Mouse (Mus musculus): ENCODE measurements around the gene Csrnp1. TPM values are rescaled to one million over a fixed set of nuclear protein-coding genes. Genes with fewer than 3 reads are reported as not detected.

The Csrnp1 gene
- total and polyA plus RNA-seq, 2 experiments from 2014 or later = 3.1 to 17.4 TPM

GRCm38 (mm10) chr9:119973281-119973680 lies 11.2 kb downstream of the Csrnp1 start:
- Histone ChIP-seq H3K9ac (replicated peaks; ENCODE audit: low read length) (no peak overlapping the region), H3K36me3 (ENCODE audit: insufficient read depth, low read length) (0 out of 2 replicates have a peak, but pooled peaks cover 5% of the 10 kb centered on the region), H3K27ac (peak overlapping the region; percentile 45; the same call in 1 of the 2 replicates), H3K4me1 (ENCODE audit: insufficient read depth, low read length) (peaks cover 23% of the 10 kb centered on the region; the same call in 1 of the 2 replicates), H3K9me3 (ENCODE audit: low read length) (no peaks in the 10 kb centered on the region), H3K4me2 (ENCODE audit: low read depth, low read length) (peak overlapping the region; percentile 7; the same call in 1 of the 2 replicates), H3K4me3 (ENCODE audit: low read length) (no peak overlapping the region), H3K27me3 (ENCODE audit: insufficient read depth, low read length) (no peaks in the 10 kb centered on the region)
- ATAC-seq = no peak
- TF ChIP-seq CTCF (IDR thresholded peaks at IDR 0.05; ENCODE audit: low read depth) = no peak
- peak; percentile 37 for DNase-seq (ENCODE audit: low spot score)
- WGBS = 74% methylated on average over 23 of the region's 23 CpGs

- DNase-seq (ENCODE audit: low spot score) (peak; percentile 53), ATAC-seq (peak; percentile 19; the same call in 1 of the 2 replicates)
- H3K4me3 ChIP-seq (ENCODE audit: low read length) = no peak overlapping the region
- TF ChIP-seq CTCF (IDR thresholded peaks at IDR 0.05; ENCODE audit: low read depth) = no peak
- peak overlapping the region; percentile 23; the same call in 1 of the 2 replicates for H3K4me2 ChIP-seq (ENCODE audit: low read depth, low read length)
- H3K36me3 ChIP-seq (ENCODE audit: insufficient read depth, low read length) = 0 out of 2 replicates have a peak, but pooled peaks cover 5% of the 10 kb centered on the region
- H3K4me1 ChIP-seq (ENCODE audit: insufficient read depth, low read length) = peaks cover 18% of the 10 kb centered on the region; the same call in 1 of the 2 replicates
- no peaks in the 10 kb centered on the region for H3K27me3 ChIP-seq (ENCODE audit: insufficient read depth, low read length)
- 51% methylated on average over 12 of the region's 12 CpGs for WGBS
- H3K27ac ChIP-seq = peak overlapping the region; percentile 45; the same call in 1 of the 2 replicates
- no peaks in the 10 kb centered on the region for H3K9me3 ChIP-seq (ENCODE audit: low read length)
- no peak overlapping the region for H3K9ac ChIP-seq (replicated peaks; ENCODE audit: low read length)
Measured at GRCm38 (mm10) chr9:119972582-119972981, 11.9 kb downstream of the Csrnp1 start.

GRCm38 (mm10) chr9:119972166-119972565 lies 12.3 kb downstream of the Csrnp1 start:
- no peak for TF ChIP-seq CTCF (IDR thresholded peaks at IDR 0.05; ENCODE audit: low read depth)
- H3K9ac ChIP-seq (replicated peaks; ENCODE audit: low read length) = no peak overlapping the region
- no peaks in the 10 kb centered on the region for H3K9me3 ChIP-seq (ENCODE audit: low read length)
- DNase-seq (ENCODE audit: low spot score) = no peak
- H3K27me3 ChIP-seq (ENCODE audit: insufficient read depth, low read length) = no peaks in the 10 kb centered on the region
- 0 out of 2 replicates have a peak, but pooled peaks cover 5% of the 10 kb centered on the region for H3K36me3 ChIP-seq (ENCODE audit: insufficient read depth, low read length)
- WGBS = 63% methylated on average over 10 of the region's 10 CpGs
- peak overlapping the region; percentile 23; the same call in 1 of the 2 replicates for H3K4me2 ChIP-seq (ENCODE audit: low read depth, low read length)
- H3K4me1 ChIP-seq (ENCODE audit: insufficient read depth, low read length) = peaks cover 18% of the 10 kb centered on the region; the same call in 1 of the 2 replicates
- 0 out of 2 replicates have a peak overlapping the region, but pooled peaks have one; percentile 26 for H3K27ac ChIP-seq
- H3K4me3 ChIP-seq (ENCODE audit: low read length) = no peak overlapping the region
- no peak for ATAC-seq

GRCm38 (mm10) chr9:119970763-119971656 lies 13.4 kb downstream of the Csrnp1 start:
- H3K9ac ChIP-seq (replicated peaks; ENCODE audit: low read length) = peak overlapping the region; percentile 26; the same call in 1 of the 2 replicates
- TF ChIP-seq CTCF (IDR thresholded peaks at IDR 0.05; ENCODE audit: low read depth) = peak; percentile 4; the same call in 1 of the 2 replicates
- no peaks in the 10 kb centered on the region for H3K9me3 ChIP-seq (ENCODE audit: low read length)
- H3K27ac ChIP-seq = peak overlapping the region; percentile 69; the same call in 1 of the 2 replicates
- ATAC-seq (peak; percentile 70), DNase-seq (ENCODE audit: low spot score) (peak; percentile 89)
- no peaks in the 10 kb centered on the region for H3K27me3 ChIP-seq (ENCODE audit: insufficient read depth, low read length)
- no peak overlapping the region for H3K4me2 ChIP-seq (ENCODE audit: low read depth, low read length)
- 51% methylated on average over 7 of the region's 7 CpGs for WGBS
- no peak overlapping the region for H3K4me3 ChIP-seq (ENCODE audit: low read length)
- peaks cover 18% of the 10 kb centered on the region; the same call in 1 of the 2 replicates for H3K4me1 ChIP-seq (ENCODE audit: insufficient read depth, low read length)
- 0 out of 2 replicates have a peak, but pooled peaks cover 5% of the 10 kb centered on the region for H3K36me3 ChIP-seq (ENCODE audit: insufficient read depth, low read length)

- 0 out of 2 replicates have a peak, but pooled peaks cover 5% of the 10 kb centered on the region for H3K36me3 ChIP-seq (ENCODE audit: insufficient read depth, low read length)
- no peak overlapping the region for H3K9ac ChIP-seq (replicated peaks; ENCODE audit: low read length)
- peak overlapping the region; percentile 69; the same call in 1 of the 2 replicates for H3K27ac ChIP-seq
- ATAC-seq (peak; percentile 22; the same call in 1 of the 2 replicates), DNase-seq (ENCODE audit: low spot score) (peak; percentile 35)
- TF ChIP-seq CTCF (IDR thresholded peaks at IDR 0.05; ENCODE audit: low read depth) = peak; percentile 65
- no peaks in the 10 kb centered on the region for H3K27me3 ChIP-seq (ENCODE audit: insufficient read depth, low read length)
- WGBS = 27% methylated on average over 6 of the region's 6 CpGs
- H3K9me3 ChIP-seq (ENCODE audit: low read length) = no peaks in the 10 kb centered on the region
- H3K4me2 ChIP-seq (ENCODE audit: low read depth, low read length) = no peak overlapping the region
- no peak overlapping the region for H3K4me3 ChIP-seq (ENCODE audit: low read length)
- peaks cover 18% of the 10 kb centered on the region; the same call in 1 of the 2 replicates for H3K4me1 ChIP-seq (ENCODE audit: insufficient read depth, low read length)
Measured at GRCm38 (mm10) chr9:119970221-119970620, 14.2 kb downstream of the Csrnp1 start.

GRCm38 (mm10) chr9:119969811-119970210 lies 14.6 kb downstream of the Csrnp1 start:
- Histone ChIP-seq H3K36me3 (ENCODE audit: insufficient read depth, low read length) (0 out of 2 replicates have a peak, but pooled peaks cover 5% of the 10 kb centered on the region), H3K27me3 (ENCODE audit: insufficient read depth, low read length) (no peaks in the 10 kb centered on the region), H3K9me3 (ENCODE audit: low read length) (no peaks in the 10 kb centered on the region), H3K9ac (replicated peaks; ENCODE audit: low read length) (no peak overlapping the region), H3K4me3 (ENCODE audit: low read length) (no peak overlapping the region), H3K4me2 (ENCODE audit: low read depth, low read length) (no peak overlapping the region), H3K4me1 (ENCODE audit: insufficient read depth, low read length) (peaks cover 18% of the 10 kb centered on the region; the same call in 1 of the 2 replicates), H3K27ac (peak overlapping the region; percentile 69; the same call in 1 of the 2 replicates)
- DNase-seq (ENCODE audit: low spot score) (no peak), ATAC-seq (no peak)
- no peak for TF ChIP-seq CTCF (IDR thresholded peaks at IDR 0.05; ENCODE audit: low read depth)
- 82% methylated on average over 7 of the region's 7 CpGs for WGBS

Data from hindbrain, postnatal 0 days (tissue).